Mouse (Mus musculus) c-Kit-positive CD71-positive TER-119-positive erythroid progenitor cells, embryonic 14.5 days (primary cell): ENCODE results near the gene Capza2.
"Not testable (repeated sequence)": the region's sequence is repeated elsewhere in the genome, so short reads cannot be mapped to it uniquely, and the experiment has no call there.

Experiments used
- DNase-seq: peaks from one replicate; pipeline ENCODE4 v3.0.0-alpha.2; 2013; ENCODE audit warnings: low spot score

The Capza2 gene

DNA sequence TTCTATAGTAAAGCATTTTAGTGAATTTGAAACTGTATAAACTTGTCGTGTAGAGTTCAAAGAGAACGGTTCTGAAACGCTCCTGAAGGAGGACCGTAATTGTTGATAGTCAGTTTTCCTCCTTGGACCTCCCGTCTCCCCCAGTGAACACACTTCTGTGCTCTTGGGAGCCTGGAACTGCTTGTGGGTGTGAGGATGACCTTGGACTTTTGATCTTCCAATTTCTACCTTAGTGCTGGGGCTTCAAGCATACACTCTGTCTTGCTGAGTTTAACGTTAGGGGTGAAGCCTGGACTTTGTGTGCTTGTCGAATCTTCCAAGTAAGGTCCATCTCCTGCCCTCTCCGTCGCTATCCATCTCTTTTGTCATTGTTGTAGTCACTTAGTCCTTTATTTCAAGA lies 4.0 kb downstream of the Capza2 start:
- DNase-seq, result no peak

- DNase-seq, result no peak
These were observed 6.7 kb downstream of the Capza2 start for GRCm38 (mm10) chr6:17642739-17643138.

GRCm38 (mm10) chr6:17646107-17646506 lies 10.1 kb downstream of the Capza2 start:
- no peak for DNase-seq

DNA sequence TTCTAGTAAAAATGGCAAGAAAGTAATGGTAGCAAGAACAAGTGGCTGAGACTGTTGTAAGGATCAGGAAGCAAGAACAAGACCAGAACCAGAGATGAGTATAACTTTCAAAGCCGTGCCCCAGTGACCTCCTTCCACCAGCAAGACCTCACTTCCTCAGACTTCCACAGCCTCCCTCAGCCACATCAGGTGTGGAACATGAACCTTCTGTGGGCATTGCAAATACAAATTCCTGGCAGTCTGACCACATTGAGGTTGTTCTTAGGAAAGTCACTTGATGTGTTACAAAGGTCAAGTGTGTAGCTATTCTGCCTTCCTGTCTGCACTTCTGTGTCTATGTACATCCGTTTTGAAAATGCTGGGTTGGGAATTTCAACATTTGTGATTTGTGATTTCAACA lies 16.1 kb downstream of the Capza2 start:
- DNase-seq, result no peak

DNA sequence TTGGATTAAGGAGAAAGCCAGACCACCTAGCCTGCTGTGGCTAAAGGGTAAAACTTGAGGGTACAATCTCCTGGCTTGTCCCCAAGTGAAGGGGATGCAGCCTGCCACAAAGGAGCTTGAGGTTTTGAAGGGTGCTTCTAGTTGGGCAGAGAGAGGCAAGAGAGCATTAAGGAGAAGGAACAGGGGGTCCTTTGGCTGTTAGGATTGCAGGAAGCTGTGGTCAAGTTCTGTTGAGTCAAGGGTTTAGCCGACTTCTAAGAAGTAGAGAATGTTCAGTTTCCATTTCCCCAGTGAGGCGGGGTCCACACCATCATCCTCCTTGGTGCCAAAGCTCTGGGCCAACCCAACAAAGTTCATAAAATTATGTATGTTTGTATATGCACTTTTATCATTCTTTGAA lies 19.0 kb downstream of the Capza2 start:
- no peak for DNase-seq

DNA sequence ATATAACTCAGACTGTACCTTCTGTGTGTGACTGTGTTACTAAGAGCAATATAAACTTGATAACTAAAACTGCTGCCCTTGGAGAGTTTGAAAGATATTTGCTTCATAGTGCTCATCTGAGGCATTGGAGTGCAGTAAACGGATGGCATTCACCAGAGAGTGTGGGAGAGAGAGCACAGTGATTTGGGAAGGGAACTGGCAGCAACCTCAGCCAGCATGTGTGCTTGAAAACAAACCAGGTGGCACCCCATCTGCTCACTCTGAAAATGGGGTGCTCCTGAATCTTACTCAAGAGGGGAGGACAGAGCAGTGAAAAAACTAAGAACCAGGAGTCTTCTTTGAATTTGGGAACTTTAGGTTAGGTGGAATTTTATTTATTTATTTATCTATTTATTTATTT lies 21.3 kb downstream of the Capza2 start:
- no peak for DNase-seq

DNA sequence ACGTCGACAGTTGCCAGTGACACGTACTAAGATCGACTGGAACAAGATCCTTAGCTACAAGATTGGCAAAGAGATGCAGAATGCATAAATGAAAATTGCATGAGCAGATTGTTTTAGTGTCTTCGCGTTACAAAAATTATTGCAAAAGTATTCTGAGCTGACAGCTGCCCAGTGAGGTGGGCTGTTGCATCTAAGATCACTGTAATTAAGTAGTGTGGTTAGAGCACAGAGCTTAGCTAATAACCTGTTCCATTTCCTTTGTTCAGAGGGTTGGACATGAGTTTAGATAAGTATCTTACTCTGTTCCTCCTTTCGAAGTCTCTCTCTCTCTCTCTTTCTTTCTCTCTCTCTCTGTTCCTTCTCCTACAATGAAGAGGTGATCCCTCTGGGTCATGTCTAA lies 29.3 kb downstream of the Capza2 start:
- DNase-seq, result no peak

GRCm38 (mm10) chr6:17666024-17666423 lies 30.0 kb downstream of the Capza2 start:
- no peak for DNase-seq

DNA sequence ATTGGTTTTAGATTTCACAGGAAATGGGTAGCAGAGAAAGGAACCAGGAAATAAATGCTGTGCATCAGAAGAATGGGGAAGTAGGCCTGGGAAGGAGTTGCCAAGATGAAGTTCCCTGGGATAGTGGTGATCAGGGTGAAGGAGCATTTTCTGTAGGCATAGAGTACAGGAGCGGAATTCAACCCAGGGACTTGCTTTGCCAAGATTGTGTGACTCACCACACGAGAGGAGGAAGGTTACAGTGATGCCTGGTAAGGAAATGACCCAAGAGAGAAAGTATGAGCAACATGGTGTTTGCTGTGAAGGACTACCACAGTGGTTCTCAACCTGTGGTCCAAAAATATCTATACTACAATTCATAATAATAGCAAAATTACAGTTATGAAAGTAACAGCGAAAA lies 31.8 kb downstream of the Capza2 start:
- DNase-seq, result no peak

DNA sequence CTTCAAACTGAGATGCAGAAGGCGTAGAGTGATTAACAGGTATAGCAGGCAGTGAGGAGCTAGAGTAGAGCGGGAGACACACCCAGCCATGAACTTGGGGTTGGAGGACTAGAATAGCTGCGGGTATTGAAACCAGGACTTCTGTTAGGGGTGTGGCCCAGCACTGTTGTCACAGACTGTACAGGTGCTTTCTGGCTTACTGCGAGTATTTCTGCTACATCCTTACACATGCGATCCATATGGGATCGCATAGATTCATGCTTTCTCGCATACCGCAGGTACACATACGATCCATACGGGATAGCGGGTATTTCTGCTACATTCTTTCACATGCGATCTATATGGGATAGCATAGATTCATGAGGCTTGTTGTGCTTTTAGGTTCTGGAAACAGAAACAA lies 32.3 kb downstream of the Capza2 start:
- no peak for DNase-seq

DNA sequence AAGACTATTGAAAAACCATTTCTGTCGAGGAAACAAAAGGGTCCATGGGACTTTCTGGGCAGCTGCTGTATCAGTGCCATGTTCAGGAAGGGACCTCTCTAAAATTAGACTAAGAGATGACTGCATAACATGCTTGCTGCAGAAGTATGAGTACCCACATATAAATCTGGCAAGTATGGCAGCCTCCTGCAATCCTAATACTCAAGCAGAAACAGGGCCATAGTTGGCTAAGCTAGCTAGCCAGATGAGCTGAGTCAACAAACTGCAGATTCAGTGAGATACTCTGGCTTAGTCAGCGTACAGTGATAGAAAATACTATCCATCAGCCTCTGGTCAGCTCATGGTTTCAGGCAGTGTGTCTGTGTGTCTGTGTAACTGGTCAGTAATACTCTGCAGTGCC lies 33.8 kb downstream of the Capza2 start:
- DNase-seq, result no peak

GRCm38 (mm10) chr6:17675019-17675756 lies 39.2 kb downstream of the Capza2 start:
- peak; percentile 80 for DNase-seq

GRCm38 (mm10) chr6:17677008-17677407 lies 41.0 kb downstream of the Capza2 start:
- no peak for DNase-seq

DNA sequence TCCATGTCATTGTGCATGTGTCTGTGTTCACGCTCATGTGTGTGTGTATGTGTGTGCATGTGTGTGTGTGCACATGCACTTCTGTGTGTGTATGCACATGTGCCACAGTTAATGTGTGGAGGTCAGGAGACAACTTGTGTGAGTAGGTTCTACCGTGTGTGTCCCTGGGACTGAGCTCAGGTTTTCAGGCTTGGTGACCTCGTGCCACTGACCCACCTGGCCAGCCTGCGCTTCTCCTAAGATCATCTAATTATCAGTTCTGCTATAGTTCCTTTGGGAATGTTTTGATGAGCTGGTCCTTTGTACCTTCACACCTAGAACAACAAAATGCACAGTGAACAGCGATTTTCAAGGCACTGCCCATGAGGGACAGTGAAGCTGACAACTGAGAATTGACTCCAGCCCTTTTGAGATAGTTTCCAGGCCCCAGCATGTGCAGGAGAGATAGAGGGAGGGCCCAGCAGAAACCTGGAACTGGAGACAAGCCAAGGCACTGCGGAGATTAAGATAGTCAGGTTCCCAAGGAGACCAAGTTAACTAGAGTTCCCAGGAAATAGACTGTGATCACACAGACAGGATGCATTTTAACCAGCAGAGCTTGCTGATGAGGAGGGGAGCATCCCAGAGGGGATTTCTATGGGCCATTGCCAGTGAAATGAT lies 44.4 kb downstream of the Capza2 start:
- DNase-seq, result peak; percentile 66

GRCm38 (mm10) chr6:17681810-17682209 lies 45.8 kb downstream of the Capza2 start:
- DNase-seq, result no peak

DNA sequence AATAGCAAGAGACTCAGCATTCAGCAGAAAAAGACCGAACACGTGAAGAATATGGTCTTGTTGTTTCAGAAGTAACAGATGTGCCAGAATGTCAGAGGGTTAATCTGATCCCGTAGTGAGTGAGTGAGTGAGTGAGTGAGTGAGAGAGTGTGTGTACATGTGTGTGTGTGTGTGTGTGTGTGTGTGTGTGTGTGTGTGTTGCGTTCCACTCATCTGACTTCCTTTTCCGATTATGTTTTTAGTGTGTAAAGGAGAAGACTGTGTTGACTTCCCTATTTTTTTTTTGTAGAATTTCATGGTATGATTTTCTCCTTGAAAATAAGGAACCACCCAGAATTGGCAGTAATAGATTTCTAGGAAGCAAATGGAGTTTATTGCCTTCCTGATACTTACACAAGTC lies 52.6 kb downstream of the Capza2 start:
- no peak for DNase-seq

DNA sequence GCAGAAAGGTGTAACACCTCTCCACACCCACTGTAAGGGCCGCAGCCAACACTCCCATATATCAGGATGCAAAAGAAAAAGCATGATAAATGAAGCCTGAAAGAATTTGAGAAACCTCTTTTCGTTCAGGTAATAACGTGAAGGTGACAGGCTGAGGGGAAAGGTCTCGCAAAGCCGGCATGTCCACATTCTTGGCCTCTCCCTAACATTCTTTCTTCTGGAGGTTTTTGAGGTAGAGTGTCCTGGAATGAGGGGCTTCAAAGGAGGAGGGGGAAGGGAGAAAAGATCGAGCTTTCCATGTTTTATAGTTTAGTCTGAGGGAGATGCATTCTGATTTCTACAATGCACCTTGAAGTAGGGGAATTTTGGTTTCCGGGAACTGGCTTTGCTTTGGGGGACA lies 56.6 kb downstream of the Capza2 start, which contains the start of gene St7:
St7 (plus strand) TSS at position 287 of the 400 bp plus-strand sequence.
- DNase-seq, result no peak

DNA sequence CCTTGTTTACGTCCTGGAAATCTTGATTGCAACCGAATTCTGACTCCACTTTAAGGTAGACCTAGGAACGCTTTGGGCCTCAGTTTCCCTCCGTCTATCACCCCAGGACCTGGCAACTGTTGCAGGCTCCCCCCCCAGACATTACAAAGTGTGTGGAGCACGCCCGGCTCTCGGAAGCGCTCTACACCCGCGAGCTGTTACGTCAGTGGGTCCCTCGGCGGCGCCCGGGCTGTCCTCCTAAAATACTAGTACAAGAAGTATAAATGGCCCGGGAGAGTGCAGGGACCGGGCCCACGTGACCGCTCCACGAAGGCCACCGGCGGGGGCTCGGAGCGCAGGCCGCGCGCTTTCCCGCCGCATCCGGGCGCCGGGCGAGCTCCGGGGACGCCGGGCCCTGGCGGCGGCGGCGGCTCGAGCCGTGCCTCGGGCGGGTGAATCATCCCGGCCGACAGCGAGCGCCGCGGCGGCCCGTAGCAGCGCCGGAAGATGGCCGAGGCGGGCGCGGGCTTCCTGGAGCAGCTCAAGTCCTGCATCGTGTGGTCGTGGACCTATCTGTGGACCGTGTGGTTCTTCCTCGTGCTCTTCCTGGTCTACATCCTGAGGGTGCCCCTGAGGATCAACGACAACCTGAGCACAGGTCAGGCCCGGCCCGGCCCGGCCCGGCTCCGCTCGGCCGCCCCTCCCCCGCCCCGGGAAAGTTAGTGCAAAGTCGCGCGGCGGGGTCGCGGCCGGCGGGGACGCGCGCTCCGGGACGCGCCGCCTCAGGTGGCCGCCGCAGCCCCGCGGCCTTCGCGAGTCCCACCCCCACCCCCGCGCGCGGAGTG lies 57.9 kb downstream of the Capza2 start:
- DNase-seq, result peak; percentile 65

DNA sequence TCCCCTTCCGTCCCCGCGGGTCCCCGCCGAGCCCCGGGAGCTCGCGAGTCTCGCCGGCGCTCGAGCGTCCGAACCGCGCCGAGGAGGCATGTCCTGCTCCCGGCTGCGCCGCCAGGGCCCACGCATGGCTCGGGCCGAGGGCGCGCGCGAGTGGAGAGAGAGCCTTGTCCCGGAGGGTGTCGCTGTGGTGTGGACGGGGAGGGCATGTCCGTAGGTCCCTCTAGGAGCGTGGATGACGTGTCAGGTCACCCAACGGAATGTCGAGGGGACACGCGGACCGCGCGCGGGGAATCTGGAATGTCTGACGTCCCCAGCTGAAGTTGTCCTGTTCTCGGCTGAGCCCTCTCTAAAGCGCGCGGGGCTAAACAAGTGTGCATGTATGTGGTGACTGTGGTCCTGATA lies 58.5 kb downstream of the Capza2 start:
- DNase-seq, result peak; percentile 55

GRCm38 (mm10) chr6:17696321-17696734 lies 60.3 kb downstream of the Capza2 start:
- peak; percentile 30 for DNase-seq

GRCm38 (mm10) chr6:17700936-17701612 lies 65.0 kb downstream of the Capza2 start:
- no peak for DNase-seq

DNA sequence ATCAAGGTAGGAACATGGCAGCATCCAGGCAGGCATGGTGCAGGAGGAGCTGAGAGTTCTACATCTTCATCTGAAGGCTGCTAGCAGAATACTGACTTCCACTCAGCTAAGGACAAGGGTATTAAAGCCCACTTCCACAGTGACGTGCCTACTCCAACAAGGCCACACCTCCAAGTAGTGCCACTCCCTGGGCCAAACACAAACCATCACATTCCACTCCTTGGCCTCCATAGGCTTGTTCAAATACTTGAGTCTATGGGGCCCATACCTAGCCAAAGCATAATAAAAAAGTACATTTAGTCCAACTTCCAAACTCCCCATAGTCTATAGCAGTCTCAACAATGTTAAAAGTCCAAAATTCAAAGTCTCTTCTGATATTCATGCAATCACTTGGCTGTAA lies 68.0 kb downstream of the Capza2 start:
- not testable (repeated sequence) for DNase-seq
